Mouse (Mus musculus): ENCODE data around the gene Atad5.

DNA sequence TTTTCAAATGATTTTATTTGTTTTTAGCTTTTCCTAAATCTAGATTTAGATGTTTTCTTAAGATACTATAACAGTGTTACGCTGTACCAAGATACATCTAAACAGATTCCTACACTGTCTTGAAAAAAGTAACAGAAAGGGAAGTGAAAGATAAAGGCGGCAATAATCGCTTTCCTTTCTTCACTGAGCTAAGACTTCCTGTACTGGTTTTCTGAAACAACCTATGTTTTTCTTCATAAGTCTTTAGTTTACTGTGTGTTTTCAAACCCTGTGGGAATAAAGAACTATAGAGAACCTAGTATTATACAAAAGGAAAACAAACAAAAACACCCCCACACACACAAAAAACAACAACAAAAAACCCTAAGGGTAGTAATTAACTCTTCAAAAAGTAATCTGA lies 16.8 kb upstream of the Atad5 start:
- TF ChIP-seq CTCF (IDR thresholded peaks at IDR 0.05; ENCODE audit: extremely low read depth, insufficient read depth, insufficient read length, insufficient replicate concordance) = no peak
- no peak for TF ChIP-seq POLR2A (IDR thresholded peaks at IDR 0.05; ENCODE audit: low read depth, low read length)
